Mouse (Mus musculus) kidney, adult 18-20 months (tissue): ENCODE results near the gene Retreg3.

ENCODE experiments used
- DNase-seq: peaks from one replicate; pipeline ENCODE4 v3.0.0; 2021

Gene Retreg3

DNA sequence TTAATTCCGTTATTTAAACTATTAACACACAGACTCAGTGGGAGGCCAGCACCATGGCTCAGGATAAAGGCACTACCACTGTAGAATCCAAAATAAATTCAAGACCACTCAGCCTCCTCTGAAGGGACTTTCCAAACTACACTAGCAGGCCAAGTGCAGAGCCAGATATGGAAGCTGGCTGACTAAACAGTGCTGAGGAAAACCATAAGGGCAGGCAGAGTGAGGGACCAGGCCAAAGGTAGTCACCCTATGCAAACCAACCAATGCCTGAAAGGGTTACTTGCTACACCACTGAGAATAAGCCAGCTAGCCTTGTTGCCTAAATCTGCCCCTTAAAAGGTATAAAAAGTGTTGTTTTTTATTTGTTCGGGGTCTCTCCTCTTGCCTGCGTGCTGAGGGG, 7.5 kb downstream of the Retreg3 start:
- DNase-seq, result no peak

DNA sequence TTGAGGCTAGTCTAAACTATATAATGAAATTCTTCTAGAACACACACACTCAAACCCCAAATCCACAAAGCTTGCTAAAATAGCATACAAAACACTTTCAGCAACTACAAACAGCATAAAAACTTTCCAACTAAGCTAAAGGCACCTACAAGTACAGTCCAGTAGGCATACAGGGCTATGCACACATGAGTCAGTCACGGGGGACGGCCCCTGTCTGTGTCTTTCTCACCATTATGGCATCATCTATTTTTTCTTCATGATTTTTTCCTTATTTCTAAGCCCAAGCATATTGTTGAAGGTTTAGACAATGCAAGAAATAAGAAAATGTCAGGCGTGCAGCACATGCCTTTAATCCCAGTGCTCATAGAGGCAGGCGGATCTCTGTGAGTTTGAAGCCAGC, 8.5 kb downstream of the Retreg3 start:
- DNase-seq, result no peak

DNA sequence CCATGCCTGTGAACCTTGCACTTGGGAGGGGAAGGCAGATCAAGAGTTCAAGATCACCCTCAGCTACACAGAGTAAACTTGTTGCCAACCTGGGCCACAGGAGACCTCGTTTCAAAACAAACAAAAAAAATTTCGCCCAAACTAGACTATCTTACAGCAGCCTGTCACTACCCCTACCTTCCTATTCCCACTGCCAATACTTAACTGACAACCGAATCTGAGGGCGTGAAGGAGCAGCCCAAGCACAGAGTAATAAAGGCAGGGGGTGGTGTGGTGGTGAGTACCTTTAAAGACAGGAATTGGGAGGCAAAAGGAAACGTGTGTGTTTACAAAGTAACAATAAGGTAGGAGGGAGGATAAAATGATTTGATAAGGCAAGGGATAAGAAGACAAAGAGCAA, 9.0 kb downstream of the Retreg3 start:
- no peak for DNase-seq

DNA sequence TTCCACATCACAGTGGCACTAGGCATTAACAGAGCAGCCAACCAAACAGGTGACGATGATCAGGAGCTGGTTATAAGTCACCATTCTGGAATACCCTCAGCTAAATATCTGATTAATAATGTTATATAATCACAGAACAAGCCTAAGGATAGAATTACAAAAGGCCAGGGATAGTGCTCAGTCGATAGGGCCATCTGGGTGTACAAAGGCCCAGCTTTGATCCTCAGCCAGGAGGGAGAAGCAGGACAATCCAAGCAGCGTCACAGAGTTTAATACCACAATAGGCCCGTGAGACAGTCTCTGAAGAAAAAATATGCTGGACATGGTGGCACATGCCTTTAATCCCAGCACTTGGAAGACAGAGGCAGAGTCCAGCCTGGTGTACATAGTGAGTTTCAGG, 10.3 kb downstream of the Retreg3 start:
- no peak for DNase-seq

DNA sequence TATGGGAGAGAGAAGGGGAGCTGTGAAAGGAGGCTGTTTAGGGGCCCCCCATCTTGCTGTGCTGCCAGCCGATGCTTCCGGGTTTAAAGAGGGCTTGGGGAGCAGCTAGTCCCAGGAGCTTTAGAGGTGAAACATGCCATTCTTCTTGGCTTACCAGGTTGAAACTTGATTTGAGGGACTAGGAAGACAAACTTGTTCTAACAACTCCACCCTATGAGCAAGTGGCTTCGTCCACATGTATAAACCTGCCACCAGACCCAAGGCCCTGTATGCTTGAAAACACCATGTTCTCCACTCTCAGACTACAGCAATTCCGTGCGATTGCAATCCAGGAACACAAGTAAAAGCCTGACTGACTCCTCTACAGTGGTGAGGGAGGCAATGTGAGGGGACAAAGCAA, 16.7 kb downstream of the Retreg3 start:
- no peak for DNase-seq

DNA sequence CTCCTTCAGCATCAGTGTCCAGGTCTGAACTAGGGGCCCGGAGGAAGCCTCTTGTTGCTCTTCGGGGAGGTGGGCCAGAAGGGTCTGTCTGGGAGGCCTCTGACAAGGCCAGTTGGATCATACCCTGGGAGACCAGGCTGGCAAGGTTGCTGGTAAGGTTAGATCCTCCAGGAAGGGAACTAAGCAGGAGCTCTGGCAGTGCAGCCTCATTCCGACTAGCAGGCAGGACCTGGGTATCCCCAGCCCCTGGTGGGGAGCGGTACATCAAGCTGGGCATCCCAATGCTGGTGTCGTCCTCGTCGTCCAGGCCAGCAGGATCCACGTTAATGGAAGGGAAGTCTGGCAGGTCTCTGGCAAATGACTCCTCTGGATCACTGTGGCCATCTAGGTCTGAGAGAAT, 21.5 kb downstream of the Retreg3 start:
- no peak for DNase-seq

DNA sequence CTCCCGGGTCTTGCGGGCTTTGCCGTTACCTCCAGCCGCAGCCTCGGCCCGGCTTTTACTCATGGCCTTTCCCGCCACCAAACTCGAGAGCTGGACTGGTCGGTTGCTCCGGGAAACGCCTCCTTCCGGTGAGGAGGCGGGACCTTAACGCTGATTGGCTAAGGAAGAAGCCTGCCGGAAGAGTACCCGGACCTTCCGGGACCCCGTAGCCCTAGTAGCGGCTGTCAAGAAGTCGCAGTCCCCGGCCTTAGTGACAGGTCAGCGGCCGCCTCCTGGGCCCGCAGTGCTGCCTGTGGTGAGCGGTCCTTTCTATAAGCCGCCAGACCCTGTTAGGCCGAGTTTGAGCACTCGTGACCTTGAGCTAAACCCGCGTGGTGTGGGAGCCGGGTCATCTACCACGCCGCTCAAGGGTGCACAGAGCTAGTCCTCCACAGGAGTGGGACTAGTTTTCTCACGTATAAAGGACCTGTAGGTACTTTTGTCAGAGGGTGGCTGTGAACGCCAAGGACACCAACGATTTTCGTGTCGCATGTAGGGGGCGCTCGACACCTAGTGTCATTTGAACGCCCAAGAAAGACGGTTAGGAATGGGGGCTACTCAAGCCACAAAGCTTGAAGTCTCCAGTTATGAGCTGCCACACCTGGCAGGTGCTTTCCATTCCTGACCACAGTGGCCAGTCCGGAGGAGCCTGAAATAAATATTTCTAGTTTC, 24.2 kb downstream of the Retreg3 start, which contains the start of gene Psmc3ip:
Gene Psmc3ip, minus strand, starts transcription at position 123 of the 711 bp plus-strand sequence.
- peak; percentile 96 for DNase-seq

DNA sequence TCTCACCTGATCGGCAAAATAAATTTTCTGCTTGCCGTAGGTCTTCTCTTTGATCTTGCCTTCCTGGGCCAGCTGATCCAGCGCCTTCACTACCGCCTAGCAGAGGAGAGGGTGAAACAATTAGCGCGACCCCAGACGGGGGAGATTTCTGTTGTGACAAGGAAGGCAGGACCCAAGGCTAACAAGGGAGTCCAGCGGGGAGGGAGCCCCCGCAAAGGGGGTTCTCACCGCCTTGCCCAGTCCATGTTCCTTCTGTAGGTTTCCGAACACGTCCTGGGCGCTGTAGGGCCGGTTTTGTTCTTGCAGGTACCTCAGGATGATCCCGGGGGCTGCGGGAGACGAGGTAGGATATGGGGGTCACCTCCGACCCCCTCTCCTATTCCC, 24.8 kb downstream of the Retreg3 start:
- DNase-seq, result no peak

DNA sequence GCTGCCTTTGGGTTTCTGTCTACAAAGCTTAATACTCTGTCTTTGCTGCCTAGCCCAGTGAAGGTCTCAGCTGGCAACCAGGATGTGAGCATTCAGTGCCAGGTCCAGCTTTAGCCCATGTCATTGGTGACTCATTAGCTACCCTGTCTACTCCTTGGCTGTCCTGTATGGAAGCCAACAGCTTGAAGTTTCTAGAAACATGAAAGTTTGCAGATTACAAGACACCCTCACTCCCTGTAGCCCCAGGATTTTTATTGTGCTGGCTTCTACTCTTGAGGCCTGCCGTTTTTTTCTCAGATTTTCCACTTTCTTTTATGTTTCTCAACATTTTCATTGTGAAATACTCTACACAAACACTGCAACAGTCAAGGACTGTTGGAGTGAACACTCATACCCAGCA, 29.8 kb downstream of the Retreg3 start:
- DNase-seq, result no peak

DNA sequence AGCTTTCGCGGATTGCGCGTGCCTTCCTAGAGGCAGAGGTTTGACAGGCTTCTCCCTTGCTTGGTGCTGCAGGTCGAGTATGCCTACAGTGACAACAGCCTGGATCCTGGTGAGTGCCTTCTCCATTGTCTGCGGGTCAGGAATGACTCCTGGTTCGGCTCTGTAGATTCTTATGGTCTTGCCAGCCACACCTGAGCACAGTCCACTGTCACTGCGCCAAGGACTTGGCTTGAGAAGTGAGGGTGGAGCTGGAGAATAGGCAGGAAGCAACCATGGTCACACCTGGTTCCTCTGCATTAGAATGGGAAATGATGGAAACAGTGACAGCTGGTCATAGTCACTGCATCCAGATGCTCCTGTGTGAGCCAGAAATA, 32.0 kb downstream of the Retreg3 start:
- peak; percentile 55 for DNase-seq

DNA sequence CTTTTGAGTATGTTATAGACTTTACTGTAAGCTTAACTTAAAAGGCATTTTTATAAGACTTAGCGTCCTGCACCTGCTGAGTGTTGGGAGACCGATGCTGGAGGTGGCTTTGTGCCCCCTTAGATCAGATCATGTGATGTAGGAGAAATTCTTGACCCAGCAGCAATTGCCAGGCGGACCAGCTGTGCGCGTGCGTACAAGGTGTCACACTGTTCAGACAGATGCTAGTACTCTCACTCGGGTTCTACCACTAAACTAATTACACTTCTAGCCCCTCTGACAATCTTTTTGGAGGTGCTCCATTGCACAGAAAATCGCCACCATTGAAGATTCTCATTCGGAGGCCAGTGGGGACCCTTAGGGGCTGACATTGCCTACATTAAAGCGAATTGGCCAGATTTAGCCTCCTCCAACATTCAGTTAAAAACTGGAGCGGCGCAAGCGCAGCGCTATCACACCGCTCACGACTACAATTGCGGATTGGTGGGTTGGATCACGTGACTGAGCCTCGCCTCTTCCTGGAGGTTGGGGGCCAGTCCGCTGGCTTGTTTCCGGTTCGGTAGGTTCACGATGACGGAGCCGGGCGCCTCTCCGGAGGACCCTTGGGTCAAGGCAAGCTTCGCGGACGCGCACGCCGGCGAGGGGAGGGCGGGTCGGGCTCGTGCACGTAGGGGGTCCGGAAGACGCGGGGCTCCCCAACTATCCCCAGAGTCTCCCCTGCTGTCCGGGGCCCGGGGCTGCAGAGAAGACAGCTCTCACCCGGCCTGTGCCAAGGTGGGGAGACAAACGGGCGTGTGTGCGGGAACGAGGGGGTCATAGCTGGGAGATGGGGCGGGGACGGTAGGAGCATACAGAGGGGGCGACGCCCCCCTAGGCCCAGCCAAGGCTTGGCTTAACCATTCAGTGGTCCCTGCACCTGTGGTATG, 32.7 kb downstream of the Retreg3 start, which contains the start of gene Mlx:
Gene Mlx, plus strand, starts transcription at position 522 of the 926 bp plus-strand sequence.
- peak; percentile 91 for DNase-seq

DNA sequence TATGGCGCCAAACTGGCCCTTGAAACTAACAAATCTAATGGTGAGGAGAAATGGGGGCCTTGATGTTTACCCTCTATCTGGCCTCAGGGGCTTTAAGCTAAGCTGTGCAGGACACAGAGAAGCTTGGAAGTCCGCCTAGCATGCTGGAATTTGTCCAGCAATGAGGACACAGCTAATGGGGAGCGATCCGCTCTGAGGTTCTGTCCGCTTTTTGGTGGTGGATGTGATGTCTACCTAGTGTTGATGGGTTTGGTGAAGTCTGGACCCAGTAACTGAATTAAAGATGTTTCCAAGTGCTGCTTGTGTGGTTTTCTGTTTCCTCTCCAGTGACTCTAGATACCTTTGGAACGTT, 33.4 kb downstream of the Retreg3 start:
- no peak for DNase-seq

DNA sequence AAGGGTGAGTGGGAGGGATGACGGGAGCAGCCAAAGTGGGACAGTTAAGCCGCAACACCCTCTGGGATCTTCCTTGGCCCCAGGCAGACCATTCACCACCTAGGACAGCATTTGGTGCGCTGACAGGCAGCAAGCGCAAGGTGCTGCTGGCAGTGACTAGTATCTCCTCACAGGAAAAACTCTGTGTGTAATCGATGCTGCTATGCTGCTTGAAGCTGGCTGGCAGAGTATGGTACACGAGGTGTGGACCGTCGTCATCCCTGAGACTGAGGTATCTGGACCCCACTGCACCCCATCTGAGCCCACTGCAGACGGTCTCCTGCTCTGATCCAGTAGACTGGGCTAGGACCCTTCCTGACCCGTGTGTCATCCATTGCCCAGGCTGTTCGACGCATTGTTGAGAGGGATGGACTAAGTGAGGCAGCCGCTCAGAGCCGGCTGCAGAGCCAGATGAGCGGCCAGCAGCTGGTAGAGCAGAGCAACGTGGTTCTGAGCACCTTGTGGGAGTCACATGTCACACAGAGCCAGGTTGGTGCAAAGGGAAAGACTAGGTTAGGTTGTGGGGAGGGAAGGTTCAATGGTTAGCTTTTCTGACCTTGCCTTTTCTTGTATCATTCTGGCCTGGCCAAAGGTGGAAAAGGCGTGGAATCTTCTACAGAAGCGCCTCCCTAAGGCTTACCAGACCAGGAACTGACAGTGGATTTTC, 33.9 kb downstream of the Retreg3 start:
- DNase-seq, result no peak

DNA sequence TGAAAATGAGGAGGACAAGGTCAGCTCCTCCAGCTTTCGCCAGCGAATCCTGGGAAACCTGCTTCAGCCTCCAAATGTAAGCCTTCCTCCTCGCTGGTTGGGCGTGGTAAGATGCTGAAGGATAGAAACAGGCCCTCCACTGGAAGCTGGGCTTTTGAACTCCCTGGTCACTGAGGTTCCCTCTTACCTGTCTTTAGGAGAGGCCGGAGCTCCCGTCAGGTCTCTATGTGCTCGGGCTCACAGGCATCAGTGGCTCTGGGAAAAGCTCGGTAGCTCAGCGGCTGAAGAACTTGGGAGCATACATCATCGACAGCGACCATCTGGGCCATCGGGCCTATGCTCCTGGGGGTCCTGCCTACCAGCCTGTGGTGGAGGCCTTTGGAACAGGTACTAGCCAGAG, 34.9 kb downstream of the Retreg3 start:
- DNase-seq, result no peak

DNA sequence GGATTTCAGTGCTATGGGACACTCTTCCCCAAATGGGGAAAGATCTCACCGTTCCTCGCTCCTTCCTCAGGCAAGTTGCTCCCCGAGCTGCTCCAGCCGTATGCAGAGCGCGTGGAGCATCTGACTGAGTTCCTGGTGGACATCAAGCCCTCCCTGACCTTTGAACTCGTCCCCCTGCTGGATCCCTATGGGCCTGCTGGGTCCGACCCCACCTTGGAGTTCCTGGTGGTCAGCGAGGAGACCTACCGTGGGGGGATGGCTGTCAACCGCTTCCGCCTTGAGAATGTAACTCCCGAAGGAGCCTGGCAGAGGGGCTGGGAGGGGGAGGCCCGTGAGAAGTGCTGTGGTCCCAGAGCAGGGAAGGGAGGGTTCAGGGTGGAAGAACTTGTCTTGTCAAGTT, 35.4 kb downstream of the Retreg3 start:
- DNase-seq, result no peak

DNA sequence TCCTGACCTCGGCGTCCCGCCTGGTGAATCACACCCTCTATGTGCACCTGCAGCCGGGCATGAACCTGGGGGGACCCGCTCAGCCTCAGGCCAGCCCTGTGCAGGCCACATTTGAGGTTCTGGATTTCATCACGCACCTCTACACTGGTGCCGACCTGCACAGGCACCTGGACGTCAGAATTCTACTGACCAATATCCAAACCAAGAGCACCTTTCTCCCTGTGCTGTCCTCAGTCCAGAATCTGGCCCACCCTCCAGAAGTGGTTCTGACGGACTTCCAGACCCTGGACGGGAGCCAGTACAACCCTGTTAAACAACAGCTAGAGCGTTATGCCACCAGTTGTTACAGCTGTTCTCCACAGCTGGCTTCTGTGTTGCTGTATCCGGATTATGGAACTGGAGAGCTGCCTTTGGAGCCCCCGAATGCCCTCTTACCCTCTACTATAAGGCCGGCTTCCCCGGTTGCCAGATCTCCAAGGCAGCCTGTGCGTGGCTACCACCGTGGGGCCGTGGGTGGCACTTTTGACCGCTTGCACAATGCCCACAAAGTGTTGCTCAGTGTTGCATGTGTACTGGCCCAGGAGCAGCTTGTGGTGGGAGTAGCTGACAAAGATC, 36.5 kb downstream of the Retreg3 start:
- peak; percentile 68 for DNase-seq

DNA sequence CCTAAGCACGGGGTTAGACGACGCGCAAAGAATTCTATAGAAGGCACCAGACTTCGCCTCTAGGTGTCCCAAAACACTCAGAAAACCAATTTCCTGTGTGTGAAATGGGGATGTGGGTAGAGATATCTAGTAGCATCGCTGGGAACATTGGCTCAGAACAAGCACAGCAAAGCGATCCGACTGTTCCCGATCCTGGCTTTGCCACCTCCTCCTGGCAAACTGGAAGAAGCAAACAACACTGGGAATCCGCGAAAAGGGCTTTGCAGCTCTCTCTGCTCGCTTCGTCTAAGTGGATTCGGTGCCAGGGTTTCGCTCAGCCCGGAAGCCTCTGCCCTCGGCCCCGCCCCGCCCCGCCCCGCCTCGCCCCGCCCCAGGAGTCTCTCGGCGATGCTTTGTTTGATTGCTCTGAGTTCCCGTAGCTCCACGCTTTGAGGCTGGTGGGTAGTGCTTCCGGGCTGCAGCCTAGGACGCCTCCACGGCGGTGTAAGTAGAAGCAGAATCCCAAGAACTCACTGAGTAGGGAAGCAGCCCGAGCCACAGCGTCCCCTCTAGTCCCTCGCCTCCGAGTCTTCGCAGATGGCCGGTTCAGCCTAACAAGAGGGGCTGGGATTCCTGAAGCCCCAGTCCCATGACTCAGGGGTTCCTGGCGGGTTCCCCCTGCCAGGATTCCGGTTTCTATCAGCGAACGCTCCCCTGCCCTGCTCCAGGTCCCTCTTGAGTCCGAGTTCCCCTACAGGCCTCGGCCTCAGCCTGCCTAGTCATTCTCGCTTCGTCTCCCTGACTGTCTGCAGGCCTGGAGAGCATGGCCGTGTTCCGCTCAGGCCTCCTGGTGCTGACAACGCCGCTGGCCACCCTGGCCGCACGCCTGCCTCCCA, 37.2 kb downstream of the Retreg3 start, which contains the start of gene Coasy:
Gene Coasy, plus strand, starts transcription at position 358 of the 875 bp plus-strand sequence.
- peak; percentile 87 for DNase-seq

DNA sequence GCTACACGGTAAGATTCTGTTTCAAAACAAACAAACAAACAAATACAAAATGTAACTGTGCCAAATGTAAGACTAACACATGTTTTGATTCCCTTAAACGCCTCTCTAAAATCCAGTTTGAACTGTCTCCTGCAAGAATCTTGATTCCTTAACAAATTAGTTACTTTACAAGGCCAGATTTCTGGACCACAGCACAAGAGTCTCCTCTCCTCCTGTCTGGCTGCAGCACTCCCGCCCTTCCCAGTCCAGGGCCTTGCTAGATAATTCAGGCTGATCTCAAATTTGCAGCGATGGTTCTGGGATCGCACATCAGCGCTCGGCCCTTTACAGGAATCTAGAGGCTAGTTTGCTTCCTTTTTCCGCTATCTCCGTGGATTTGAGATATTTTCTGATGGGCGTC, 38.0 kb downstream of the Retreg3 start:
- DNase-seq, result no peak

DNA sequence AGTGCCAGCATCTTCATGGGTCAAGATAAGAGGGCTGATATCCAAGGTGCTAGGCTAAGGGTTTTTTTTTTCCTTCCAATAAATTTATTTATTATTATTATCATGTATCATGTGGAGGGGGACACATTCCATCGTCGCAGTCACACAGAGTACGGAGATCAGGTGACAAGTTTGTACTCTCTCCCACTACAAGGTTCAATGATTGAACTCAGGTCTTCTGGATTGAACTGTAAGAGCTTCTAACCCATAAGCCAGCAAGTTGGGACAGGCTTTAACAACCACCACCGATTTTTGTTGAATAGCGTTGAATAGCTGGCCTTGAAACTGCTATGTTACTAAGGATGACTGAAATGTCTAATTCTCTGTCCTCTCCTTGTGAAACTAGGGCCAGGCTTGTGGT, 39.3 kb downstream of the Retreg3 start:
- no peak for DNase-seq

DNA sequence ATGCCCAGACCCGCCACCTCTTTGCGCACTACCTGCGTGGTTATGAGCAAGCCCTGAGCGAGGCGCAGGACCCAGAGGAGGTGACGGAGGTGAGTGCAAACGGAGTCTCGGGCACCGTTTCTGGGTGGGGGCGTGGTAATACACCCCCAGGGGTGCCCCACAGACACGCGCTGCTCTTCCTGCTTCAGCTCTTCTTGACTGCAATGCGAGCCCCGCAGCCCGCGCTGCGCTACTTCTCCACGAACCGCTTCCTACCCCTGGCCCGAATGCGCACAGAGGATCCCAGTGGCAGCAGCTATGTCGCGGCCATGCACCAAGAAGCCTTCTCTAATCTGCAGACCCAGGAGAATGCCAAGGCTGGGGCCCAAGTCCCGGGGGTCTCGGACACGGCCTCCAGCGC, 39.9 kb downstream of the Retreg3 start:
- DNase-seq, result no peak

DNA sequence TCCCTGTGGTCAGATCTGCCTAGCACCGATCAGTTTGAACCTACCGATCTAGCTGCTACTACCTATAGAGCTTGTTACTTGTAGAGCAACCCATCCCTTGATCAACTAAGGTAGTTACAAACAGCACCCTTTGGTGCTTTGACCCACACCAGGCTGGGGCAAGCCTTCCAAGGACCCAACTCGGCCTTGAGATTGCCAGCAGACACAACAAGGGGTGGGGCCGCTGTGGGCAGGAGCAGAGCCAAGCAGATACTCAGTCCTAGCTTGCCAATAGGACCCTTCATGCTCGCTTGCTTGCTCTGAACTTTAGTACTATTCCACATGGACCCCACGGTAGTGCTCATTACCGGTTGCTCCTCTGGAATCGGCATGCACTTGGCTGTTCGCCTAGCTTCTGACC, 41.6 kb downstream of the Retreg3 start, which contains the start of gene Hsd17b1:
Gene Hsd17b1, plus strand, starts transcription at position 291 of the 400 bp plus-strand sequence.
- DNase-seq, result no peak
